Mouse (Mus musculus): ENCODE measurements at regions not wholly inside any gene's neighbourhood (a gene's known extent, or its start where the extent isn't known, plus 50 kb on each side); places are given as distances from the start of the nearest gene placed in this dataset.

DNA sequence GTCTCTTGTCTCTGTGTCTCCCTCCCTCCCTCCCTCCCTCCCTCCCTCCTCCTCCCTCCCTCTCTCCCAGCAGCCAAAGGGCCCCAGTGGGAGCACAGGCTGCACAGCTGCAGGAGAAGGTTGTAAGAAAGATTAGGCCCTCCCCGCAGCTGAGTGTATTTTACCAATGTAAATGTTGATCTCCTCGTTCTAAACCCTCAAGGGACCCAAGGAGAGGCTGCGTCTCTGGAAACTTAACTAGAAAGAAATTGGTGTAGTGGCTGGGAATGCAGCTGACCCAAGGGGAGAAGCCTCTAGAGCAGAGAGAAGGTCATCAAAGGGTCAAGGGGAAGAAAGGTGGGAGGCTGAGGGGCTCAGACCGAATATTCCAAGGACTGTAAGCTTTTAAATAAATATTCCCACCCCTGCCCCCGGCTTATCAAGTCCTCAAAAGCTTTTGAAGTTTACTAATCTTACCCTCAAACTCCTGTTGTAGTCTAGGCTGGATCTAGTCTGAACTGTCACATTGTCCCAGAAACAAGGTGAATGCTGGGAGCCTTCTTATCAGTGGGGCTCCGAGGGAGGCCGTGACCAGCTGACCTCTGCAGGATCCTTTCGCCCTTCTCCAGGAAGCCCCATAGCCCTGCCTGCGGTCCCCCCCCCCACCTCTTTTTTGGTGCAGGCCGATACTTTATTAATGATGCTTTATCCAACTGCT lies 116.5 kb downstream of the Dact1 start:
- DNase-seq (ENCODE audit: low spot score in 2 of 2): no peak
- intact Hi-C loops (cut with DNase I): no loop called here

DNA sequence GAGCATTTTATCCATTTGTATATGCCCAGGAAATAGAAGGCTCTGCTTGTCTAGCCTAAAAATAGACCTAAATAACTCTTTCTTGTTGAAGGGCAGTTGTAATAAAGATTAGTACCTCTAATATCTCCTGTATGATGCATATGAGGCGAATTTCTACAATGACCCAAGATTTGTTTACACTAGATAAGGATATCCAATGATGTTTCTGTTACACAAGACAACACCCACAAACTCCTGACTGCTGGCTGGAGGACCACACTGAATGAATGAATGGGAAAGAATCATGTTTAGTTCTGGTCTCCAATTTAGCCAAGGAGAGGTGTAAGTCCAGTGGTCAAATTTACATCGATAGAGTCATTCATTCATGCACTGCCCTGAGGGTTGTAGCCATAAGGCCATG lies 118.3 kb downstream of the Dact1 start:
- intact Hi-C loops (cut with DNase I): no loop called here
- DNase-seq (ENCODE audit: low spot score in 2 of 2): no peak

DNA sequence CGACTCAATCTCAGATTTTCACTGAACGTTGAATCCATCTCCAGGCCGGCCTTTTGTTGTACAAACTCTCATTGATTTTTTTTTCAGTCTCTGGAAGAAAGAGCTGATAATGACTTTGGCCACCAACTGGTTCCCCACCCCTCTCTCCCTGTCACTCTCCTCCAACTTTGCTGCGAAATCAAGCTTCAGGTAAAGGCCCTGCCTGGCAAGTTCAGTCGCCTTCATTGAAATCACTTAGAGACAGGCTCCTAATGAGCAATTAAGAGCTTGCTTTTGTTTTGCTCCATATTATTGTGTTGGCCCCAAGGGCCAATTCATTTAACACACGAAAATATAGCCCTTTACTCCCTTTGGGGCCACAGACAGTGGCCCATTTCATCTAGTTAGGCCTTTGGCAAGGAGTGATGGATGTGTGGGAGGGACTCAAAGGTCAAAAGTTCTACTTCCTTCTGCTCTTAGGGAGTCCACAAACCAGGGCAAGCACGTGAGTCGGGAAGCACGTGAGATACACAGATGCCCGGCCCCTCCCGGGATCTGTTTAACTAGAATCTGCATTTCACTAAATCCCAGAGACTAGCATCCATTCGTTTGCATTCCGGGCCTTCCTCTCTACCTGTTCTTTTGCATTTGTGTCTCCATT lies 120.0 kb downstream of the Dact1 start:
- intact Hi-C loops (cut with DNase I): no loop called here
- DNase-seq (ENCODE audit: low spot score in 2 of 2): no peak

DNA sequence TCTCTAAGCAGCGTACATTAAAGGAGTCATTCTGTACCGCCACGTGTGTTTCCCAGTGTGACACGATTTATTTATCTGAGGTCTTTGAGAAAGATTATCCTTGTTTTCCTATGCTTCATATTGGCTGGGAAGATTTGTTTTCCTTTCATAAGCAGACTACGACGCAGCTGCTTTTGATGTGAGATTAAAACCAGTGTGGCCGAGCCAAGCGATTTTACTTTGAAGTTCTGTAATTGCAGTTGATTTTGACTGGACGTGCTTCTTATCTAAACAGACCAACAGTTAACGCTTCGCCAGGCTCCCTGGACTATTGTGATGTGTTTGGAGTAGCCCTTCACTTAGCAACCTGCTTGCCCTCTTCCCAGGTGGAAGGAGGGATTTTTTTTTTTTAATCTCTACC lies 120.6 kb downstream of the Dact1 start:
- no peak for DNase-seq (ENCODE audit: low spot score in 2 of 2)
- intact Hi-C loops (cut with DNase I): no loop called here

DNA sequence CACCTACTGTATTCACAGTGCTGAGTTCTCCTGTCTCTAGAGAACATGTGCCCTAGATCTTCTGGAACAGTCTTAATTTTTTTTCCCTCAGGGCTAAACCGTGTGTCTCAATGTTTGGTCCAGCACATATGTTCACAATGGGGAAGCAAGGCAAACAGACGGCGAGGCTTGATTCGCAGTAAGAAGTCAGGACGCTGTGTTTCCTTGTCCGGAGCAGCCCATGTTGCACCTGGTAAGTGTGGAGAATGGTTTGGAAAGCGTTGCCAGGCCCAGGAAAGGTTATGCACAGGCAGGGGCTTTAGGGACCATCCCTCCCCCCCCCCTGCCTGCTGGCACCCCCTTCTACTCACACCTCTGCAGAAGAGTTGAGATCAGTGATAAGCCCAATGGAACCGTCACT lies 121.4 kb downstream of the Dact1 start:
- intact Hi-C loops (cut with DNase I): no loop called here
- no peak for DNase-seq (ENCODE audit: low spot score in 2 of 2)

DNA sequence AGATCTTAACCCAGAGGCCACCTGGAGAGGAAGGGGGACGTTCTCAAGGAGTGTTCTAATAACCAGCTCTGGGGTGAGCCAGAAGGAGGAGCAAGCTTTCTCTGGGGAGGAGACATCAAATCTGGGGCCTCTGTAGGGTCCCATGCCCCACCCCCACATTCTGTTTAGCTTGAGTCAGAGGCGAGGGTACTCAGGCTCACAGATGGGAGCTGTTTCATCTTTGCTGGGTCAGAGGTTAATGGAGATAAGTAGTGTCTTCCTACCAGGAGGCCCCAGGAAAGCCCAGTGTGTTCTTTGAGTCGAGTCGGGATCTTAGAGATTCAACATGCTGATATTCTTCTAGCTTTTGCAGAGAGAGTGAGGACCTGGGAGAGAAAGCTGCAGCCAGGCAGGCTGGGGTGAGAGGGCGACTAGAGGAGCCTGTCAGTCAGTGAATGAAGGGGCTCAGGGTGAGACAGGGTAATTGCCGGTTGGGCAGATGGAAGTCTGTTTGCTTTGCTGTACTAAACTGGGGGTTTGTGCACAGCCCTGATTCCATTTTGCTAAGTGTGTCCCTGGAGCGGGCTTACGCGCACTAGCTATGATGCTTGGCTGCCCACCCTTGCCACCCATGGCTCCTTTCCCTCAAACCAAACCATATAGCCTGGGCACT lies 124.0 kb downstream of the Dact1 start:
- intact Hi-C loops (cut with DNase I): no loop called here
- no peak for DNase-seq (ENCODE audit: low spot score in 2 of 2)

DNA sequence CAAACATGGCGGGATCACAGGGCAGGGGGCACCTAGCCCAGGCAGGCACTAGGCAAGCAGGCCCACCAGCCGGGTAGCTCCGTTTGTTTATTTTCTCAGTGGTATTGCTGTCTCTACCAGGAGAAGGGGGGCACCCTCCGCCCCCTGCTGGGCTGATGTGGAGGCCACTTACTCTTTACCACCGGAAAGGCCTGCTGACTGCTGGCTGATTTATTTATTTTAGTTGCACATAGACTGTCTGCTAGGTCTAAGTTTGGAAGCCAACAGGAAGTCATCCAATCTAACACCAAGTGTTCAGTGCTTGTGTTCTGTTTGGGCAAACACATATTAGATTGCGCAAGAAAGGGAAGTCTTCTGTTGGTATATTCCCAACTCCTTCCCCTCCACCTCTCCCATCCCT lies 128.6 kb downstream of the Dact1 start:
- intact Hi-C loops (cut with DNase I): no loop called here
- DNase-seq (ENCODE audit: low spot score in 2 of 2): no peak

DNA sequence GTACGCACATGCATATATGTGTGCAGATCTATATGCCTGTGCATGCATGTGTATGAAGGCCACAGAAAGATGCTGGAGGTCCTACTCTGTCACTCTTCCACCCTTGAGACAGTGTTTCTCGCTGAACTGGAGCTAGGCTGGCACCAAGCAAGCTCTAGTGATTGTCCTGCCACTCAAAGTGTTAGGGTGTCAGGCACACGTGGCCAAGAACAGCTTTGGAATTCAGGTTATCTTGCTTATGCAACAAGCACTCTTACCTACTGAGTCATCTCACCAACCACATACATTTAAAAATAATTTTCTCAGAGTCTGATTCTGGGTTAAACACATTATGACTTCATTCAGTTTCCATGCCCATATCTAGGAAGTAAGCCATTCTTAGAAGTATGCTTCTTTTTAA lies 131.2 kb downstream of the Dact1 start:
- intact Hi-C loops (cut with DNase I): no loop called here
- DNase-seq (ENCODE audit: low spot score in 2 of 2): no peak

DNA sequence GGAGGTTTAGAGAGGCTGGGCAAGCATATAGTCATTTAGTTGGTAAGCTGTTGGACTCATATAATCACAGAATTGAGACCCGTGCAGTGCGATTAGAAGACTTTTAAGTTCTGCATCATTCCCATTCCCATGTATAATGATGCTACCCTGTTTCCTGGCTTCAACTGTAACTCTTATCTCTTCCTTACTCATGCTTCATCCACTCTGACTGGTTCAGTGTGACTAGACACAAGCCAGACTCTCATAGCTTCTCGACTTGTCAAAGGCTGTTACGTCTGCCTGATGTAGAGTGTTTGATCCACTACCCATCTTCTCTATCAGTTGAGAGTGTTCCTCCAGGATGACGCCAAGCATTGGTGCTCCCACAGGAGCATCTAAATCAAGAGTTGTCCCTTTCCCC lies 131.6 kb downstream of the Dact1 start:
- intact Hi-C loops (cut with DNase I): no loop called here
- no peak for DNase-seq (ENCODE audit: low spot score in 2 of 2)

DNA sequence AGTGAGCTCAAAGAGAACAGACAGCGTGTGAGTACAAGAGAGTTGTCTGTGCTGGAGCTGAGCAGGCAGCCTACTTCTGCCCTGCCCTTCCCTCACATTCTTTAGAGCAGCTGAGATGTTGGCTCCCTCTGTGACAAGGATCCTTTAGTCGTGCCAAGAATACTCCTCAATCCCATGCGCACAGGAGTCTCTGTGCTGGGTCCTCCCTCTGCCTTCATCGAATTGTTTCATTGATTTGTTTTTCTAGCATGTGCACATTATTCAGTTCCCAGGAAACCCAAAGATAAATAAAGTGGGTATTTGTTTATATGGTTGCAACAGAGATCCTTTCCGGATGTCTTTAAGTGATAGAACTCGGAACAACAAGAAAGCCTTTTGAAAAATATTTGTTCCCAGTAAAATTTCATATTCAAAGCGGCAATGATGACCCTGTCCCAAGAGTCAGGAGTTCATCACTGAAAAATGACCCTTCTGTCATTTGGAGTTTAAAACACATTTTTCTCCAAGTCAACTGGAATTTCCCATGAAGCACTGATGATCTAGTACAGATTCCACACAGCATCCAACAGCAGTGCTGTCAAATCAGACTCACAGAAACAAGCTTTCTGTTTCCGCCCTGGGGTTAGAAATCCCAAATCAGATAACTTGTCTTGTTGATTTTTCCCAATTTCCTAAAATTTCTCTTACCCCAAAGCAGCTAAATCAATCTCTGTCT lies 136.7 kb downstream of the Dact1 start:
- intact Hi-C loops (cut with DNase I): no loop called here

DNA sequence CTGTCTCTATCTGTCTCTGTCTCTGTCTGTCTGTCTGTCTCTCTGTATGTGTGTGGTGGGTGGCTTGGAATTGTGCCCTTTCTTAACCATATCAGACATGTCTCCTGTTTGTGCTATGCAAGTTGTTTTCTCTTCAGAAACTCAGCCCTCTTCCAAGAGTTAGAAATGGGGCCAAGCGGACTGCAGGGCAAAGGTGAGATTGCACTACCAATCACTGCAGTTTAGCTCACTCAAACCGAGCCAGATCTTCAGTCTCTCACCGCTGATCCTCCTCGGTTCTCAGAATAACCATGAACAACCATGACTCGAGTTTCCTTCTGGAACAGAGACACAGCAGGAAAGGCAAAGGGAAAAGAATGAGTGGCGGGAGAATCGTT lies 137.2 kb downstream of the Dact1 start:
- intact Hi-C loops (cut with DNase I): no loop called here
- DNase-seq (ENCODE audit: low spot score in 2 of 2): no peak

More for the DNA sequence above, 136.7 kb downstream of the Dact1 start:
- no peak for DNase-seq (ENCODE audit: low spot score in 2 of 2)

DNA sequence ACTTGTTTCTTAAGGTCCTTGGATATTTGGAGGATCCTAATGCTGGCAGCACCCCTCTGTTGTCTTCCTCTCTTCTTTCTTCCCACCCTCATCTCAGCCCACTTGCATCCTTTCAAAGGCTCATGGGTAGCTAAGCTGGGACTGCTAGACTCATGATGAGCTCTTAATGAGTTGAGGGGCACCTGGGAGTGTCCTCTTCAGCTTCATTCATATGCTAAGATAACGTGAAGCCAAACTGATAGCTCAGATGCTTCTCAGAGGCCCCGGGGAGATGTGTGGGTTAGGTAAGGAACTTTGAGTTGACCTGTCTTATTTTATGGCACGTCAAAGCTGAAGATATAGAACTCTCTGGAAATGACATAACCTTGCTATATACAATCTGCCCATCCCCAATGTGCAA lies 139.3 kb downstream of the Dact1 start:
- intact Hi-C loops (cut with DNase I): no loop called here

DNA sequence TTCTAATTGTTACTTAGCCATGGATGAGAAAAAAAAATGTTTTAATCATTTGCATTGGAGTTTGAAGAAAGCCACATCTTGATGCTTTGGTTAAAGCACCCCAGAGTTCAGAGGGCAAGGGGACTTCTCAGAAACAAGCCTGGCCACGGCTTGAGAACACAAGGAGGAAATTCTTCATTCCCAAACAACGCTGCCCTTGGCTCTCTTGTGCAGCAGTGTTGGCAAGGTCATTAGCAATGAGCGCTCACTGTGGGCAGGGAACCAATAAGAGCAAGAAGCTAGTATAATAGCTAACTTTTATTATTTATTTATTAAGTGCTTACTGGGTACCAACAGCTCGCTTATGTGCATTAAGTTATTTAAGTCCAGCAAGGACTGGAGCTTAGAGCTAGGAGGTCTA lies 140.4 kb downstream of the Dact1 start:
- intact Hi-C loops (cut with DNase I): no loop called here
- no peak for DNase-seq (ENCODE audit: low spot score in 2 of 2)

More for the DNA sequence above, 139.3 kb downstream of the Dact1 start:
- DNase-seq (ENCODE audit: low spot score in 2 of 2): no peak

DNA sequence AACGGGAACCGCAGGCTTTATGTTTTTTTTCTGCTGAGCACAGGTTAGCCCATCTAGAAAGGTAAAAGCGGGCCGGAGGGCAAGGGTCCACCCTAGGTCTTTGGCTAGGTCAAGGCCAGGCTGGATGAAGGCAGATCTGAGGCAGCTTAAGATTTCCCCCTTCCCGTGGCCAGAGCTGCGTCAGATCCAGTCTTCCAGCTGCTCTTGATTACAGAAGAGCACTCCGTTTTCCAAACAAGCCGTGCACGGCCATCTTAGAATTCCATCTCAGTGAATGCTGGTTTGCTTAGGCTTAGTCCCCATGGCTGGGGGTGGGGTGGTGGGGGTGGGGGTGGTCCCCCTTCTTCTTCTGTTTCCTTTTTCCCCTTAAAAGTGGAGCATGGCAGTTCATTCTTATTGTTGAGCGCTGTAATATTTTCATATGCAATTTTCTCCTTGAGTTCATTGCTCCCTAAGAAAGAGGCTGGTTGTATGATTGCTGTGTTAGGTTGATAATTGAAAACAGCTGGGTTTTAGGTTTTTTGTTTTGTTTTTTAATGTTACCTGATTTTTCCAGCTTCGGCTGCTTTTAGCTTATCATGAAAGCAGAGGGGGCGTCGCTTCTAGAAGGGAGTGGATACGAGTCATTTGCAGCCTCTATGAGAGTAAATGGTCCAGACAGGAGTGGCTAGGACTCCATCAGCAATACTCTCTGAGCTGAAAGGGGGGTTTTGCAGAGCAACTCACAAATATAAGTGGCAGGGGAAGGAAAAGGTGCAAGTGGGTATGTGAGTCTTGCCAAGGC lies 141.2 kb downstream of the Dact1 start:
- DNase-seq (ENCODE audit: low spot score in 2 of 2): no peak
- intact Hi-C loops (cut with DNase I): no loop called here

DNA sequence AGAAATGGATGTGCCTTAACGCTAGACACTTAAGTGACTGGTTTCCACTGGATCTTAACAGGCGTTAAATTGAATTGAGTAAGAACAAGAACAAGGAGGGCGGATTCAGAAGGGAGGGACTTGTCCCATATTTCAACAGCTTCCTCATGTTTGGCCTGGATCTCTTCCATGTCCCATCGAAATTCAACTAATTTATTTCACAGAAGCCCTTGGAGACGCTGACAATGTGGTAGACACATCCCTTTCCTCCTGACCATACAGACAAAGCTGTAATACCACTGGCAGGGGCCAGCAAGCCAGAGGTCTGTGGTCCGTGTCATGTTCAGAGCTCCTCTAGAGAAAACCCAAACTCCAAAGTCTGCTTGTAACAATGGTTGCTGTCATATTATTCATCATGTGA lies 147.2 kb downstream of the Dact1 start:
- no peak for DNase-seq (ENCODE audit: low spot score in 2 of 2)
- intact Hi-C loops (cut with DNase I): no loop called here

DNA sequence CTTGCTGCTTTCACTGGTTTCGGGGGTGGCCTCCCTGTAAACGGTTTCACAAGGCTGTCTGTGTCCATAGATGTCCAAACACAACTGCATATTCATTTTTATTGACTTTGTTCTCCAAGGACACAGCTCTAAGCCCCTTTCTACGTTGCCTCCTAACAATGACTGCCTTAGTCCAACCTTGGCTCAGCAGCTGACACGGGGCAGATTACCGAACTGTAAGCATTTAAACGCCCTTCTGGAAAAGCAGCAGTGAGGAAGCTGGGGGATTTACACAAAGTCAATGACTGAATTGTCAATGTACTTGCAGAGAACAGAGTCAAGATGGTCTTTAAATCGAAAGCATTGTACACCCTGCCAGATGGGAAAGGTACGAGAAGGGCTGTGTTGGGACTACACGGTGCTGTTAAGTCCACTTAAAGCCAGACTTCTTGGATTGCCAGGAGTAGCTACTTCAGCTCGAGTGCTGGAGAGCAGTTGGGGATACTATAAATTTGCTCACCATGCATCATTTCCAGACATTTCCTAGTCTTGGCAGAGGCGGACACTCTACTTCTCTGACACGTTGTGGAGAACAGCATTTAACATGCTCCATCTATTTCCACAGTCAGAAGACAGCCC lies 149.0 kb downstream of the Dact1 start:
- no peak for DNase-seq (ENCODE audit: low spot score in 2 of 2)
- intact Hi-C loops (cut with DNase I): no loop called here

DNA sequence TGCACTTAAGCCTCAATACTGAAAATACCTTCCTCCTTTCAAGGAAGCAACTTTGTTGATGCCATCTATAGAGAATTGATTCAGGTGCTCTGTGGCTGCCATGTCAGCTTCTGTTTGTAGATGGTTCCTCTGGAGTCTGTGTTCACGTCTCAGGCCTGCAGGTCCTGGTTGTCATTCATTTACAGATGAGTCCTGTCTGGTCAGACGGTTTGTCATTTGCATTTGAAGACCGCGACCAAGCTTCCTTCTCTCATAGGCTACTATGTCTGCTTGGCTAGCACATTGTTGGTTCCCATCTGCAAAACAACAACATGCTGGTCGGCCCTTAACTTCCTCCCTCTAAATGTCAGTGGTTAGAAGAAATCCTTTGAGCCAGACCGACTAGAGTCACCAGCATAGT lies 151.0 kb downstream of the Dact1 start:
- intact Hi-C loops (cut with DNase I): no loop called here
- no peak for DNase-seq (ENCODE audit: low spot score in 2 of 2)

DNA sequence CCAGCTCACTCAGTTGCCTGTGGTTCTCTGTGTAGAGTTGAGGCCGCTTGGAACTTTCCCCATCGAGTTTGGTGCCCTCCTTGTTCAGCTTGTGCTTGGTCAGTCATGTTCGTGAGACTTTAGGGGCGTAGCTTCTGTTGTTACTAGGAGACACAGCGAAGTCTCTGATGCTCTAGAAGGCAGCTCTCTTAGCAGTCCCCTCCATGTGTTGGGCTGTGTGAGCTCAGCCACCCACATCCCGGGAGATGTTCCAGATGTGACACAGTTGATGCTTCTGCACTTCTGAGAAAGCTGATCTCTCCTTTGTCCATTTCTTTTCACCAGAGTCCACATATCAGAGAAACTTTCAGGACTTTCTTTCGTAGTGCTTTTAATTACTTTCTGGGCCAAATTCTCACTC lies 158.1 kb downstream of the Dact1 start:
- intact Hi-C loops (cut with DNase I): no loop called here

DNA sequence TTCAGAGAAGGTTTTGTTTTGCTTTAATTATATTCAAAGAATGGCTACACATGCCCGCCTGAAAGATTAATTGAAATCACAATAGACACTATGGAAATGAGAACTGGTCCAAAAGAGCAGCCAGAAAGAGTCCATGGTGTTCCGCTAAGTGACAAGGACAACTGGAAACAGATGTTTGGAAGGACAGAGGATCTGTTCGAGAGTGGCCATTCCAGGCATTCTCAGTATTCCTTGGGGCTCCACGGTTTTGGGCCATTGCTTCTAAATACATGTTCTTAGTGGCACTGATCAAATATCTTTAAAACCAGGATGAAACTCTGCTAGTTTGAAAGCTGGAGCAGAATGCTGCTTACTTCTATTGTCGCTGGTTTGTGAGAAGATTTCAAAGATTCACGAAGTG lies 158.6 kb downstream of the Dact1 start:
- no peak for DNase-seq (ENCODE audit: low spot score in 2 of 2)
- intact Hi-C loops (cut with DNase I): no loop called here

More for the DNA sequence above, 158.1 kb downstream of the Dact1 start:
- DNase-seq (ENCODE audit: low spot score in 2 of 2): no peak
